Mouse (Mus musculus): ENCODE measurements around the gene Sdsl. TPM values are rescaled to one million over a fixed set of nuclear protein-coding genes. Genes with fewer than 3 reads are reported as not detected.
"Not testable (repeated sequence)": the region's sequence is repeated elsewhere in the genome, so short reads cannot be mapped to it uniquely, and the experiment has no call there.

Sdsl gene
- polyA plus RNA-seq, 1 experiment from 2014 or later: 18.5 TPM

GRCm38 (mm10) chr5:120510982-120511642 is 38.5 kb upstream of the Sdsl start, which contains the start of gene Slc8b1:
Slc8b1 (plus strand) TSS chr5:120511168.
- ChIA-PET POLR2A (interaction anchor here (0.6 to 1.5 kb wide), 7 partner anchors 8 to 100 kb away, joined by 3 to 9 read pairs (median 3); partner anchors contain the start of gene Plbd2), CTCF (interaction anchor here (0.8 to 3.6 kb wide), 5 partner anchors 12 to 94 kb away, joined by 3 to 22 read pairs (median 4); no protein-coding TSS in a partner anchor)
- no peak for TF ChIP-seq CTCF (IDR thresholded peaks at IDR 0.05)
- DNase-seq (ENCODE audit: low read depth, low spot score) (no peak), ATAC-seq (peak; percentile 79)
- in situ Hi-C loops (cut with MboI; ENCODE audit: low pct_unique_long_range_greater_than_20kb): loop anchor here (25.0 kb wide), 1 partner anchor 676 kb away; the partner anchor contains the start of gene Ptpn11
- no peaks in the 10 kb centered on the region for H3K27me3 ChIP-seq

- H3K27me3 ChIP-seq: no peaks in the 10 kb centered on the region
- no peak for ATAC-seq
- in situ Hi-C loops (cut with MboI; ENCODE audit: low pct_unique_long_range_greater_than_20kb): loop anchor here (25.0 kb wide), 1 partner anchor 680 kb away; the partner anchor contains the start of gene Ptpn11
- ChIA-PET POLR2A (no interaction called here), CTCF (interaction anchor here (4.6 kb wide), 1 partner anchor 98 kb away, joined by 21 read pairs; no protein-coding TSS in a partner anchor)
- DNase-seq (ENCODE audit: low read depth, low spot score): no peak
- no peak for TF ChIP-seq CTCF (IDR thresholded peaks at IDR 0.05)
Measured at GRCm38 (mm10) chr5:120507311-120507710, 34.7 kb upstream of the Sdsl start.

- in situ Hi-C loops (cut with MboI; ENCODE audit: low pct_unique_long_range_greater_than_20kb): loop anchor here (25.0 kb wide), 1 partner anchor 681 kb away; the partner anchor contains the start of gene Ptpn11
- POLR2A ChIA-PET: no interaction called here
- no peak for TF ChIP-seq CTCF (IDR thresholded peaks at IDR 0.05)
- CTCF ChIA-PET: interaction anchor here (1.1 to 4.6 kb wide), 2 partner anchors 27 to 99 kb away, joined by 3 to 21 read pairs; no protein-coding TSS in a partner anchor
- ATAC-seq (no peak), DNase-seq (ENCODE audit: low read depth, low spot score) (no peak)
- no peaks in the 10 kb centered on the region for H3K27me3 ChIP-seq
Measured at GRCm38 (mm10) chr5:120506490-120506889, 33.9 kb upstream of the Sdsl start.

DNA sequence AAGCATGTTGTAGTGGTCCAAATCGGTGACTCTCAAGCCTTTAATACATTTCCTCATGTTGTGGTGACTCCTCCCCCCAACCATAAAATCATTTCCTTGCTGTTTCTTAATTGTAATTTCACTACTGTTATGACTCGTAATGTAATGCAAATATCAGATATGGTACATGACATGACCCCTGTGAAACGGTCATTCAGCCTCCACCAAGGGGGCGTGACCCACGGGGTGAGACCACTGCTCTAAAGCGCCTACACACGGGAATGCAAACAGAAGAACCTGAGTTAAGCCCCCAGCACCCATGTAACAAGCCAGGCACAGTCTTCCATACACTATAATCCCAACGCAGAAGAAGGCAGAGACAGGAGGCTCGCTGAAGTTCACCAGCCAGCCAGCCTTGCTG is 33.2 kb upstream of the Sdsl start:
- ATAC-seq (no peak), DNase-seq (ENCODE audit: low read depth, low spot score) (no peak)
- CTCF ChIA-PET: interaction anchor here (0.6 to 4.6 kb wide), 3 partner anchors 27 to 99 kb away, joined by 3 to 21 read pairs (median 3); no protein-coding TSS in a partner anchor
- POLR2A ChIA-PET: no interaction called here
- H3K27me3 ChIP-seq: no peaks in the 10 kb centered on the region
- TF ChIP-seq CTCF (IDR thresholded peaks at IDR 0.05): no peak
- in situ Hi-C loops (cut with MboI; ENCODE audit: low pct_unique_long_range_greater_than_20kb): loop anchor here (25.0 kb wide), 1 partner anchor 682 kb away; the partner anchor contains the start of gene Ptpn11

DNA sequence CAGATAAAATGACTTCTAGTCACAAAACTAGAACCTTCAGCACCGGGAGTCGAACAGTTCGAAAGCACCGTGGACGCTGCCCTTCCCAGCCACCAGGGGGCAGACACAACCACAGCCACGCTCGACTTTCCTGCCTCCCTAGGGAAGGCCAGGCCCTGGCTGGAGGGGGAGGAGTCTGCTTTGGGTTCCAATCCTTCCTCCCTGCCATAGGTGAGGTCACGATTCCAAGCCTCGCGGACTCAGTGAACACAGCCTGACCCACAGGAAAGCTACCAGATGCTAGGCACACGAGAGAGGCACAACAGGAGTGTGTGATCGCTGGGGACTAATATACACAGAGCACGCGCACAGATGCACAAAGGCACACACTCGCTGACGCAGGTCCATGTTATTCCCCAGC is 32.8 kb upstream of the Sdsl start:
- no peak for TF ChIP-seq CTCF (IDR thresholded peaks at IDR 0.05)
- DNase-seq (ENCODE audit: low read depth, low spot score) (no peak), ATAC-seq (peak; percentile 68)
- ChIA-PET CTCF (interaction anchor here (0.6 to 4.6 kb wide), 3 partner anchors 28 to 100 kb away, joined by 3 to 21 read pairs (median 3); no protein-coding TSS in a partner anchor), POLR2A (no interaction called here)
- in situ Hi-C loops (cut with MboI; ENCODE audit: low pct_unique_long_range_greater_than_20kb): loop anchor here (25.0 kb wide), 1 partner anchor 682 kb away; the partner anchor contains the start of gene Ptpn11
- H3K27me3 ChIP-seq: no peaks in the 10 kb centered on the region

- POLR2A ChIA-PET: interaction anchor here (0.6 to 1.1 kb wide), 3 partner anchors 8 to 93 kb away, joined by 3 read pairs; no protein-coding TSS in a partner anchor
- TF ChIP-seq CTCF (IDR thresholded peaks at IDR 0.05): no peak
- DNase-seq (ENCODE audit: low read depth, low spot score) (no peak), ATAC-seq (peak; percentile 61)
- H3K27me3 ChIP-seq: no peaks in the 10 kb centered on the region
- in situ Hi-C loops (cut with MboI; ENCODE audit: low pct_unique_long_range_greater_than_20kb): loop anchor here (5.0 to 25.0 kb wide), 2 partner anchors 104 to 684 kb away; partner anchors contain the start of gene Ptpn11
- CTCF ChIA-PET: interaction anchor here (1.6 to 3.3 kb wide), 3 partner anchors 93 to 102 kb away, joined by 4 to 20 read pairs (median 7); no protein-coding TSS in a partner anchor
Measured at GRCm38 (mm10) chr5:120503144-120503795, 30.7 kb upstream of the Sdsl start, which contains the start of gene Plbd2. Plbd2 (minus strand) TSS chr5:120503625.

GRCm38 (mm10) chr5:120502675-120503143 is 30.1 kb upstream of the Sdsl start:
- ChIA-PET POLR2A (interaction anchor here (1.1 kb wide), 1 partner anchor 94 kb away, joined by 3 read pairs; no protein-coding TSS in a partner anchor), CTCF (interaction anchor here (1.6 to 3.3 kb wide), 3 partner anchors 93 to 103 kb away, joined by 4 to 20 read pairs (median 7); no protein-coding TSS in a partner anchor)
- TF ChIP-seq CTCF (IDR thresholded peaks at IDR 0.05): no peak
- in situ Hi-C loops (cut with MboI; ENCODE audit: low pct_unique_long_range_greater_than_20kb): loop anchor here (5.0 to 25.0 kb wide), 2 partner anchors 105 to 685 kb away; partner anchors contain the start of gene Ptpn11
- ATAC-seq: peak; percentile 32
- no peak for DNase-seq (ENCODE audit: low read depth, low spot score)
- no peaks in the 10 kb centered on the region for H3K27me3 ChIP-seq

DNA sequence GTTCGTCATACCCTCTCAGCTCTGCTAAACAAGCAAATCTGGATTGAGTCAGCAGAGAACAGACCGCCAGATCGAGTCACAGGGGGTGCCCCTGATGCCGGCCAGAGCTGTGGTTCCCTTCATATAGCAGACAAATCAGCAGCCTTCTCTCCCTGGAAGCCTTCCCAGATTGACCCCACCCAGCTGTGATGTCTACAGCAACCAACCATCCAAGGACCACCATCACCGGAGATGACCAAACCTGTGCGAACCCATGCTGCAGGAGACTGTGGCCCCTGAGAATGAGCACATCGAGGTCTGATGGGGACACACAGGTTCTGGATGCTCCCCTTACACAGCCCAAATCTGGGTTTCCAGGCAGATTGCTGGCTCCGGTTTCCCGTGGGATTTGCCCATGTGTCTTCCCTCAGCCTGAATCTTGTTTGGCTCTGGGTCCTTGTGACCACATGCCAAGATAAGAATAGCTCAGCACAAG is 29.6 kb upstream of the Sdsl start:
- in situ Hi-C loops (cut with MboI; ENCODE audit: low pct_unique_long_range_greater_than_20kb): loop anchor here (5.0 to 25.0 kb wide), 2 partner anchors 105 to 685 kb away; partner anchors contain the start of gene Ptpn11
- H3K27me3 ChIP-seq: no peaks in the 10 kb centered on the region
- TF ChIP-seq CTCF (IDR thresholded peaks at IDR 0.05): no peak
- no peak for DNase-seq (ENCODE audit: low read depth, low spot score)
- no peak for ATAC-seq
- ChIA-PET POLR2A (interaction anchor here (1.1 kb wide), 1 partner anchor 94 kb away, joined by 3 read pairs; no protein-coding TSS in a partner anchor), CTCF (interaction anchor here (1.6 to 3.3 kb wide), 3 partner anchors 94 to 103 kb away, joined by 4 to 20 read pairs (median 7); no protein-coding TSS in a partner anchor)

DNA sequence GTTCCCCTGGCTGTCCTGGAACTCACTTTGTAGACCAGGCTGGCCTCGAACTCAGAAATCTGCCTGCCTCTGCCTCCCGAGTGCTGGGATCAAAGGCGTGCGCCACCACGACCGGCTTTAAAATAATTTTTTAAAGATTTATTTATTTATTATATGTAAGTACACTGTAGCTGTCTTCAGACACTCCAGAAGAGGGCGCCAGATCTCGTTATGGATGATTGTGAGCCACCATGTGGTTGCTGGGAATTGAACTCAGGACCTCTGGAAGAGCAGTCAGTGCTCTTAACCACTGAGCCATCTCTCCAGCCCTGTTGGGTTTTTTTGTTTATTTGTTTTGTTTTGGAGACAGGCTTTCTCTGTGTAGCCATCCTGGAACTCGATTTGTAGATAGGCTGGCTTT is 28.0 kb upstream of the Sdsl start:
- POLR2A ChIA-PET; DNase-seq (ENCODE audit: low read depth, low spot score); ATAC-seq; H3K27me3 ChIP-seq; CTCF ChIA-PET: not testable (repeated sequence)
- in situ Hi-C loops (cut with MboI; ENCODE audit: low pct_unique_long_range_greater_than_20kb): loop anchor here (5.0 to 25.0 kb wide), 2 partner anchors 107 to 687 kb away; partner anchors contain the start of gene Ptpn11

DNA sequence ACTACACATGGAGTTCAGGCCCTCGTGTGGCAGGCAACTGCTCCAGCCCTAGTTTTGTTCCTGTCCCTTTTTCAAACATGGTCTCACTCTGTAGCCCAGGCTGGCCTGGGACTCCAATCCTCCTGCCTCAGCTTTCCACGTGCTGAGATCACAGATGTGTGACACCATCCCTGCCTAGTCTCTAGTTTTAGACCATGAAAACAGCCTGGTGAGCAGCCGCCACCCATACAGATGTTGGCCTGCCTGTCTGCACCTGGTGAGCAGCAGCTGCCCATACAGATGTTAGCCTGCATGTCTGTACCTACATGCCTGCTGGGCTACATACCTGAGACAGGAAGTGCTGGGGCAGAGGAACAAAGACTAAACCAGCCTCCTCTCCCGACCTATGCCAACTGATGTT is 26.6 kb upstream of the Sdsl start:
- ChIA-PET CTCF (no interaction called here), POLR2A (no interaction called here)
- TF ChIP-seq CTCF (IDR thresholded peaks at IDR 0.05): no peak
- no peak for DNase-seq (ENCODE audit: low read depth, low spot score)
- no peak for ATAC-seq
- in situ Hi-C loops (cut with MboI; ENCODE audit: low pct_unique_long_range_greater_than_20kb): no loop called here
- H3K27me3 ChIP-seq: no peaks in the 10 kb centered on the region

Data from Patski (cell line).